Mouse (Mus musculus): ENCODE results near the gene Gm20388. TPM values are rescaled to one million over a fixed set of nuclear protein-coding genes. Genes with fewer than 3 reads are reported as not detected.

Gene Gm20388
- total and polyA plus RNA-seq, 3 experiments, result 0.02 to 0.05 TPM; not detected in 1

DNA sequence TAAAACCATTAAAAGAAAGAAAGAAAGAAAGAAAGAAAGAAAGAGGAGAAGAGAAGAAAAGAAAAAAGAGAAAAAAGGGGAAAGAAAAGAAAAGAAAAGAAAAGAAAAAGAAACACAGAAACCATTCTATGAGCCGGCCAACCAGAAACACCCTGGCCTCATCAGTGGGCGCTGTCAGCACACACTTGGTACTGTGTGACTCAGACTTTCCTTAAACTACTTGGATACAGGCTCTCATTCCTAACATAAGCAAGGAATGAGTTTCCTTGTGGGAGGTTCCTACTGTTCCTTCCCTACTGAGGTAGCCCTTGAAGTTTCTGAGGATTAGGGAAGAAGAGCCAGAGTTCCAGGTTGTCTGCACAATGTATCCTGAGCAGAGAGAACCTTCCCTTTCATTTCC, 3420.7 kb downstream of the Gm20388 start:
- no peaks in the 10 kb centered on the region for H3K9me3 ChIP-seq (replicated peaks)
- peaks cover 48% of the 10 kb centered on the region for H3K27me3 ChIP-seq (ENCODE audit: insufficient read depth, low read length)
- DNase-seq (ENCODE audit: low spot score) (no peak), ATAC-seq (ENCODE audit: extremely low read depth, insufficient number of reproducible peaks, low FRiP score, poor library complexity, severe bottlenecking) (no peak)
- no peaks in the 10 kb centered on the region for H3K36me3 ChIP-seq (replicated peaks)
- H3K4me1 ChIP-seq (ENCODE audit: insufficient read depth, low read depth, low read length), result peaks cover 21% of the 10 kb centered on the region
- TF ChIP-seq CTCF (IDR thresholded peaks at IDR 0.05; ENCODE audit: low read depth, low read length) (no peak), GATA1 (IDR thresholded peaks at IDR 0.05; ENCODE audit: borderline replicate concordance, low read length) (no peak), TAL1 (conservative IDR thresholded peaks at IDR 0.05; ENCODE audit: low read depth, low read length) (no peak), POLR2AphosphoS5 (IDR thresholded peaks at IDR 0.05; ENCODE audit: insufficient replicate concordance, low read depth, low read length) (no peak), GATA2 (IDR thresholded peaks at IDR 0.05; ENCODE audit: borderline replicate concordance, low read depth, low read length) (no peak)
- no peak overlapping the region for H3K4me3 ChIP-seq (ENCODE audit: low read depth, low read length)

DNA sequence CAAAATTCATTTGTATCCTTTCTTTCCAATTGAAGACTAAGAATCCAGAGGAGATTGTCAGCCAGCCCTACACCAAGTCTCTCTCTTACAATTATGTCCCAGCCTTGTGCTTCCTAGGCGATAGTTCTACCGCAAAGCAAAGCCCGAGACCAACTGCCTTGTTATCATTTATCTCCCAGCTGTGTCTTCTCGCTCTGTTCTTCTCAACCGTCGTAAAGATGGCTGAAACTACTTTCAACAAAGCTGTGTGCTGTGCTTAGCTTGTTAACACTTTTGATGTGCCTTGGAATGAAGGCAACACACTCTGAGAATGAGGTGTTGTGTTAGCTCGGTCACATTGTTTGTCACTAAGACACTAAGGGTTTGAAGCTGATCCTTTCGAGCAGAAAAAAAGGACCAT, 3421.2 kb downstream of the Gm20388 start:
- H3K36me3 ChIP-seq (replicated peaks), result no peaks in the 10 kb centered on the region
- no peak for ATAC-seq (ENCODE audit: extremely low read depth, insufficient number of reproducible peaks, low FRiP score, poor library complexity, severe bottlenecking)
- peaks cover 48% of the 10 kb centered on the region for H3K27me3 ChIP-seq (ENCODE audit: insufficient read depth, low read length)
- TF ChIP-seq GATA1 (IDR thresholded peaks at IDR 0.05; ENCODE audit: borderline replicate concordance, low read length), result no peak
- TF ChIP-seq GATA2 (IDR thresholded peaks at IDR 0.05; ENCODE audit: borderline replicate concordance, low read depth, low read length), result no peak
- no peak for TF ChIP-seq TAL1 (conservative IDR thresholded peaks at IDR 0.05; ENCODE audit: low read depth, low read length)
- TF ChIP-seq CTCF (IDR thresholded peaks at IDR 0.05; ENCODE audit: low read depth, low read length), result no peak
- no peak for TF ChIP-seq POLR2AphosphoS5 (IDR thresholded peaks at IDR 0.05; ENCODE audit: insufficient replicate concordance, low read depth, low read length)
- H3K4me1 ChIP-seq (ENCODE audit: insufficient read depth, low read depth, low read length), result peaks cover 21% of the 10 kb centered on the region
- no peaks in the 10 kb centered on the region for H3K9me3 ChIP-seq (replicated peaks)
- no peak overlapping the region; the same call in 1 of the 2 replicates for H3K4me3 ChIP-seq (ENCODE audit: low read depth, low read length)
- DNase-seq (ENCODE audit: low spot score), result no peak

DNA sequence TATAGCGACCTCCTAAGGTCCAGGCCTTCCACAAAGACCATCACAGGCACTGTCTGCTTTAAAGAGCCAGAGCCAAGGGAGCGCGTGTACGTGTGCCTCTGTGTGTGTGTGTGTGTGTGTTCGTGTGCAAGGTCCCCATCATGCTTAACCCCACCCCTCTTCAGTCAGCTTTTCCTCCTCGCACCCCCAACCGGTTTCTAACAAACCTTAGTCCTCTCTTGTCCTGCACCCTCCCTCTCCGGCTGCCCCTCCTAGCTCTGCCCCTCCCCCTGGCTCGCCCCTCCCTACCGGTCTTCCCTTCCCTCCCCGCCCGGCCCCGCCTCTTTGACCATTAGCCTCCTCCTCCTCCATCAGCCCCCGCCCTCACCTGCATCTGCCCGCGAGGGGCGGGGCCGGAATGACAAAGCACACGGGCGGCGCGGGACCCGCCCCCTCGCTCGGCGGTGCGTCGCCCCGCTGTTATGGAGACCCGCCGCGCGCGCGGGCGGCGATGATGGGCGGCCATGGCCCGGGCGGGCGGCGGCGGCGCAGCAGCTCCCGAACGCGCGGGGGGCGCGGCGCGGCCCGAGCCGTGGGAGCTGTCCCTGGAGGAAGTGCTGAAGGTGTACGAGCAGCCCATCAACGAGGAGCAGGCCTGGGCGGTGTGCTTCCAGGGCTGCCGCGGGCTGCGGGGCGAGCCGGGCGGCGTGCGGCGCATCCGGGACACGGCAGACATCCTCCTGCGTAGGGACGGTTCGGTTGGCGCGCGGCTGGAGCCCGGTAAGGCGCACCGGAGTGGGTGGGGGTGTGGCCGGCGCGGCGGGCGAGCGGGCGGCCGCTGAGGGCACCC, 3421.8 kb downstream of the Gm20388 start, which contains the start of gene Spire2:
Spire2 (plus strand) TSS at position 452 of the 829 bp plus-strand sequence.
- no peaks in the 10 kb centered on the region for H3K36me3 ChIP-seq (replicated peaks)
- peaks cover 21% of the 10 kb centered on the region for H3K4me1 ChIP-seq (ENCODE audit: insufficient read depth, low read depth, low read length)
- peak within 1 kb of the TSS; percentile 72 for H3K4me3 ChIP-seq (ENCODE audit: low read depth, low read length)
- H3K27me3 ChIP-seq (ENCODE audit: insufficient read depth, low read length), result peaks cover 47% of the 10 kb centered on the region
- TF ChIP-seq GATA1 (IDR thresholded peaks at IDR 0.05; ENCODE audit: borderline replicate concordance, low read length) (no peak), GATA2 (IDR thresholded peaks at IDR 0.05; ENCODE audit: borderline replicate concordance, low read depth, low read length) (no peak), POLR2AphosphoS5 (IDR thresholded peaks at IDR 0.05; ENCODE audit: insufficient replicate concordance, low read depth, low read length) (no peak), TAL1 (conservative IDR thresholded peaks at IDR 0.05; ENCODE audit: low read depth, low read length) (no peak), CTCF (IDR thresholded peaks at IDR 0.05; ENCODE audit: low read depth, low read length) (no peak)
- no peaks in the 10 kb centered on the region for H3K9me3 ChIP-seq (replicated peaks)
- ATAC-seq (ENCODE audit: extremely low read depth, insufficient number of reproducible peaks, low FRiP score, poor library complexity, severe bottlenecking), result peak; percentile 15; the same call in 1 of the 2 replicates
- peak; percentile 79 for DNase-seq (ENCODE audit: low spot score)

DNA sequence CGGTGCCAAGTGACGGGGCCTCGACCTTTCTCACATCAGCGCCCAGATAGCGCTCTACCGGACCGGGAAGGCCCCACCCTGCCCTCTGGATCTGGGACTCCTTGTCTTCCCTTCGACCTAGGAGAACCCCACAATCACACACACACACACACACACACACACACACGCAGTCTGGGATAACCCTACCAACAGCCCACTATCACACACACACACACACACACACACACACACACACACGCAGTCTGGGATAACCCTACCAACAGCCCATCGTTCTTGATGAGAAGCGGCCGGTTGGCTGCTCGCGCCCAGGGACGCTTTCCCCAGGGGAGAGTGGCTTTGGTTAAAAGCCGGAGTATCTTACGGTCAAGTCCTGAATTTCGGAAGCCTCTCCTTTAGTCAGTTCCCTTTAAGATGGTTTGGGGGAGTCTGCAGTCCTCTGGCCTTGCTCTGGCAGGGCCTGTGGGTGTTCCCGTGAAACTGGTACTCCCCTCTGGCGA, 3422.5 kb downstream of the Gm20388 start:
- H3K4me1 ChIP-seq (ENCODE audit: insufficient read depth, low read depth, low read length), result peaks cover 21% of the 10 kb centered on the region
- no peak for ATAC-seq (ENCODE audit: extremely low read depth, insufficient number of reproducible peaks, low FRiP score, poor library complexity, severe bottlenecking)

DNA sequence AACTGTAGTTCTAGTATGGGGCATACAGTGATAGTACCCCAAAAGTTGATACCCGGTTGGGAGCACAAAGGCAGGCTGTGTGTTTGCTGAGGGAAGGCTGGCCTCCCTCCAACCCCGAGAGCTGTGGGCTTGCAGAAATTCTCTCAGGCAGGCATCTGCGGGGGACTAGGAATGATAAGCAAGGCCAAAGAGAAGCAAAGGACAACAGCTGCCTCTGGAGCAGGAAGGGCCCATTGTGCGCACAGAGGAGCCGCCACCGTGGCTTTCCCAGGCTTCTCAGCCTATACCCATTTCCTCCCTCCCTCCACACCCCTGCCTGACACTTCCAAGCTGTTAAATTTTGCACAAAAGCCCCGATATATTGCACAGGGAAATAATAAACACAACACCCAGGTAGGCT, 3423.2 kb downstream of the Gm20388 start:
- DNase-seq (ENCODE audit: low spot score), result no peak
- Histone ChIP-seq H3K4me3 (ENCODE audit: low read depth, low read length) (no peak overlapping the region), H3K27me3 (ENCODE audit: insufficient read depth, low read length) (peaks cover 46% of the 10 kb centered on the region), H3K4me1 (ENCODE audit: insufficient read depth, low read depth, low read length) (peaks cover 21% of the 10 kb centered on the region), H3K36me3 (replicated peaks) (no peaks in the 10 kb centered on the region), H3K9me3 (replicated peaks) (no peaks in the 10 kb centered on the region)
- TF ChIP-seq TAL1 (conservative IDR thresholded peaks at IDR 0.05; ENCODE audit: low read depth, low read length), result no peak
- no peak for TF ChIP-seq CTCF (IDR thresholded peaks at IDR 0.05; ENCODE audit: low read depth, low read length)
- no peak for TF ChIP-seq GATA1 (IDR thresholded peaks at IDR 0.05; ENCODE audit: borderline replicate concordance, low read length)
- no peak for TF ChIP-seq POLR2AphosphoS5 (IDR thresholded peaks at IDR 0.05; ENCODE audit: insufficient replicate concordance, low read depth, low read length)
- TF ChIP-seq GATA2 (IDR thresholded peaks at IDR 0.05; ENCODE audit: borderline replicate concordance, low read depth, low read length), result no peak
- ATAC-seq (ENCODE audit: extremely low read depth, insufficient number of reproducible peaks, low FRiP score, poor library complexity, severe bottlenecking), result no peak

More for the DNA sequence above, 3422.5 kb downstream of the Gm20388 start:
- peak overlapping the region; percentile 72 for H3K4me3 ChIP-seq (ENCODE audit: low read depth, low read length)
- H3K36me3 ChIP-seq (replicated peaks), result no peaks in the 10 kb centered on the region
- no peak for DNase-seq (ENCODE audit: low spot score)
- H3K27me3 ChIP-seq (ENCODE audit: insufficient read depth, low read length), result peaks cover 46% of the 10 kb centered on the region
- TF ChIP-seq GATA1 (IDR thresholded peaks at IDR 0.05; ENCODE audit: borderline replicate concordance, low read length) (no peak), POLR2AphosphoS5 (IDR thresholded peaks at IDR 0.05; ENCODE audit: insufficient replicate concordance, low read depth, low read length) (no peak)
- no peaks in the 10 kb centered on the region for H3K9me3 ChIP-seq (replicated peaks)

DNA sequence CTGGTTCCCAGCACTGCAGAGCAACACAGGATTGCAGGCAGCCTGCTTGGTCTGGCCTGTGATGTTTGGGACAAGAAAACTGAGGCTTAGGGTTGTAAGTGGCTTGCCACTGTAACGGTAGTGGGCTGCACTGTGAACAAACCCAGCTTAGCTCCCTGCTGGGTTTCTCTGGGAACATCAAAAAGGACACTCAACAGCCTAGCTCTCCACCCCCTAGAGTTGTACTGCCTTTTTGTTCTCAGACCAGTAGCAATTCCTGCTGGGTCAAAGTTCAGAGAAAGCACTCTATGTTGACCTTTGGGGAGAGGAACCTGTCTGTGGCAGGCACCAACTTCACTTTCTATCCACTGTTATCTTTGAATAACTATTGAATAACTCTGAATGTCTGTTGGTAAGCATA, 3423.8 kb downstream of the Gm20388 start:
- ATAC-seq (ENCODE audit: extremely low read depth, insufficient number of reproducible peaks, low FRiP score, poor library complexity, severe bottlenecking) (no peak), DNase-seq (ENCODE audit: low spot score) (no peak)
- Histone ChIP-seq H3K4me1 (ENCODE audit: insufficient read depth, low read depth, low read length) (peaks cover 19% of the 10 kb centered on the region), H3K36me3 (replicated peaks) (no peaks in the 10 kb centered on the region), H3K27me3 (ENCODE audit: insufficient read depth, low read length) (peaks cover 46% of the 10 kb centered on the region), H3K4me3 (ENCODE audit: low read depth, low read length) (no peak overlapping the region), H3K9me3 (replicated peaks) (no peaks in the 10 kb centered on the region)
- no peak for TF ChIP-seq CTCF (IDR thresholded peaks at IDR 0.05; ENCODE audit: low read depth, low read length)

All from G1E (cell line).